Mouse (Mus musculus): ENCODE results near the gene Apoe. TPM values are rescaled to one million over a fixed set of nuclear protein-coding genes. Genes with fewer than 3 reads are reported as not detected.

Gene Apoe
- total and polyA plus RNA-seq, 3 experiments, result 6.2 to 16.7 (median 10.0) TPM

DNA sequence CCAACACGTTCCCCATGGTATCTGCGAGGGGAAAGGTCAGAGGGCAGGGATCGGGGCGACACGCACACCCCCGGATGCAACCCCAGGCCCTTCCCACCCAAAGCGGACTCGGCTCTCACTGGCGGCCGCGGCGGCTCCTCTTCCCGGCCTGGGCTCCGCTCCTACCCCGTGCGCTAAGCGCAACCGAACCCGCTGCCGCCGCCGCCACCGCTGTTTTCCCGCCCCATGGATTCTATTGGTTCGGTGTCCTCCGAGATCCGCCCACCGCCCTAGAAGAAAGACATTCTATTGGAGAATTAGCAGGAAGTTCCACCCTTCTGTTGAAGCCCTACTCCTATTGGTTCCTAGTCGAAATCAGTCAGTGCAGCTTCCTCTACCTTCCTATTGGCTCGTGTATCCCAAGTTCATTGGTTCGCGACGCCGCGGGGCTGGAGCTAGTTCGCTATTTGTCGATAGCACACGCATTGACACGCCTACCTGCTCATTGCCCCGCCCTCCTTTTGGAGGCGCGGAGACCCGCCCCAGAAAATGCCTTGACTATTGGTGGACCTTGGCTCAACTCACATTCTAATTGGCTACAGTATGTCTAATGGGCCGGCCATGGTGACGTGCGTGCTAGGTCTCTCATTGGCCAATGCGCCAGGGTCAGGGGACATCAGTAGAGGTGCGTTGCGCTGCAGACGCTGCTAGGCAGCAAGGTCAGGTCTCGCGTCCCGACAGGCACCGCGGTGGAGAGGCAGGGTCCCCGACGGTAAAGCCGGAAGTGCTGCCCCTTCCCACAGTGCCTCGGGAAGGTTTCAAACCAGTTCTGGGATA lies 16.5 kb upstream of the Apoe start, which contains the start of gene Tomm40:
Gene Tomm40 (minus strand): TSS at position 200 of the 816 bp plus-strand sequence.
- Histone ChIP-seq H3K9me3 (replicated peaks; ENCODE audit: low read length) (no peaks in the 10 kb centered on the region), H3K4me2 (ENCODE audit: insufficient read depth, low read depth, poor library complexity, severe bottlenecking) (peak within 1 kb of the TSS; percentile 81), H3K36me3 (replicated peaks in 1 of 2; ENCODE audit: control insufficient read depth in 1 of 2, insufficient read depth in 1 of 2, low read length in 1 of 2) (peaks cover 28 to 35% of the 10 kb centered on the region in 2 experiments), H3K27me3 (replicated peaks) (no peaks in the 10 kb centered on the region), H3K79me2 (replicated peaks; ENCODE audit: control insufficient read depth, extremely low read depth, insufficient read depth, poor library complexity, severe bottlenecking) (peaks cover 18% of the 10 kb centered on the region), H3K9ac (ENCODE audit: insufficient read depth, low read depth) (peak within 1 kb of the TSS; percentile 94), H3K27ac (ENCODE audit: insufficient read depth, low read depth) (peak within 1 kb of the TSS; percentile 78), H3K4me1 (ENCODE audit: control insufficient read depth in 1 of 2, insufficient read depth in 2 of 2) (peaks cover 9 to 39% of the 10 kb centered on the region in 2 experiments; a peak in 3 of 4 replicates), H3K4me3 (replicated peaks in 1 of 3; ENCODE audit: low read depth in 2 of 3, low read length in 2 of 3, poor library complexity in 1 of 3) (peak within 1 kb of the TSS; percentile 88 to 92 (median 91))
- in situ Hi-C loops (cut with MboI; ENCODE audit: low pct_ligation_motif_present, low pct_unique_long_range_greater_than_20kb, low sequenced_read_pairs), result no loop called here
- peak; percentile 100 for DNase-seq (ENCODE audit: extremely low read depth)
- TF ChIP-seq EP300 (IDR thresholded peaks at IDR 0.05; ENCODE audit: low read length) (no peak), TBP (conservative IDR thresholded peaks at IDR 0.05; ENCODE audit: low read depth, low read length) (0 out of 2 replicates have a peak, but pooled peaks have one; percentile 21), ZNF384 (IDR thresholded peaks at IDR 0.05; ENCODE audit: low read depth, low read length) (no peak), PAX5 (IDR thresholded peaks at IDR 0.05; ENCODE audit: low read length) (no peak), MXI1 (IDR thresholded peaks at IDR 0.05; ENCODE audit: low read depth, low read length) (peak; percentile 73), USF2 (conservative IDR thresholded peaks at IDR 0.05; ENCODE audit: low read depth, low read length) (no peak), MAX (IDR thresholded peaks at IDR 0.05; ENCODE audit: low read length) (peak; percentile 49), GABPA (IDR thresholded peaks at IDR 0.05; ENCODE audit: insufficient replicate concordance, low read depth, low read length) (no peak; the same call in 1 of the 2 replicates), MAZ (IDR thresholded peaks at IDR 0.05; ENCODE audit: low read depth, low read length) (no peak), E2F4 (IDR thresholded peaks at IDR 0.05; ENCODE audit: insufficient replicate concordance, low read depth, low read length) (peak; percentile 60; the same call in 1 of the 2 replicates), ZMIZ1 (IDR thresholded peaks at IDR 0.05; ENCODE audit: low read depth, low read length) (peak; percentile 73), SMC3 (IDR thresholded peaks at IDR 0.05; ENCODE audit: low read depth, low read length) (no peak), CHD2 (IDR thresholded peaks at IDR 0.05; ENCODE audit: low read length) (peak; percentile 97), ETS1 (conservative IDR thresholded peaks at IDR 0.05; ENCODE audit: low read depth, low read length) (no peak), SIN3A (IDR thresholded peaks at IDR 0.05; ENCODE audit: low read length) (peak; percentile 18; the same call in 1 of the 2 replicates), HCFC1 (IDR thresholded peaks at IDR 0.05; ENCODE audit: low read depth, low read length) (peak; percentile 84), JUN (IDR thresholded peaks at IDR 0.05; ENCODE audit: insufficient read depth, low read depth, low read length) (no peak), BHLHE40 (IDR thresholded peaks at IDR 0.05; ENCODE audit: low read depth, low read length) (no peak), ZKSCAN1 (IDR thresholded peaks at IDR 0.05; ENCODE audit: borderline replicate concordance, low read depth, low read length) (no peak), CTCF (conservative IDR thresholded peaks at IDR 0.05 in 1 of 2, IDR thresholded peaks at IDR 0.05 in 1 of 2; ENCODE audit: low read depth in 2 of 2, low read length in 2 of 2) (no peak), RCOR1 (conservative IDR thresholded peaks at IDR 0.05; ENCODE audit: low read depth, low read length) (no peak), MYC (IDR thresholded peaks at IDR 0.05; ENCODE audit: low read depth, low read length) (peak; percentile 54; the same call in 1 of the 2 replicates), POLR2AphosphoS2 (IDR thresholded peaks at IDR 0.05; ENCODE audit: low read depth, low read length) (no peak; the same call in 1 of the 2 replicates), UBTF (IDR thresholded peaks at IDR 0.05; ENCODE audit: low read depth, low read length) (no peak), ZC3H11A (IDR thresholded peaks at IDR 0.05; ENCODE audit: low read depth, low read length) (no peak), TCF12 (IDR thresholded peaks at IDR 0.05; ENCODE audit: low read depth, low read length) (peak; percentile 72; the same call in 1 of the 2 replicates), RAD21 (IDR thresholded peaks at IDR 0.05; ENCODE audit: low read depth, low read length) (no peak), JUND (conservative IDR thresholded peaks at IDR 0.05; ENCODE audit: low read depth, low read length) (no peak), USF1 (IDR thresholded peaks at IDR 0.05; ENCODE audit: low read depth, low read length) (no peak), ELF1 (IDR thresholded peaks at IDR 0.05; ENCODE audit: low read depth, low read length) (peak; percentile 99), KAT2A (IDR thresholded peaks at IDR 0.05; ENCODE audit: insufficient replicate concordance, low read length) (peak; percentile 96), MEF2A (IDR thresholded peaks at IDR 0.05; ENCODE audit: borderline replicate concordance, low read depth, low read length) (no peak), NELFE (IDR thresholded peaks at IDR 0.05; ENCODE audit: low read depth, low read length) (peak; percentile 66), CHD1 (IDR thresholded peaks at IDR 0.05; ENCODE audit: low read depth, low read length) (no peak), POLR2A (IDR thresholded peaks at IDR 0.05; ENCODE audit: low read depth, low read length) (peak; percentile 74), NRF1 (IDR thresholded peaks at IDR 0.05; ENCODE audit: low read depth, low read length) (peak; percentile 50), MAFK (IDR thresholded peaks at IDR 0.05; ENCODE audit: insufficient replicate concordance, low read length) (no peak), IRF4 (IDR thresholded peaks at IDR 0.05; ENCODE audit: low read depth, low read length) (peak; percentile 10; the same call in 1 of the 2 replicates)
- dilution Hi-C loops (cut with MboI; ENCODE audit: extremely low pct_ligation_motif_present, extremely low pct_unique_long_range_greater_than_20kb, low sequenced_read_pairs), result no loop called here
